Mouse (Mus musculus) C2C12 (cell line): ENCODE measurements around the gene Arpc1a. TPM values are rescaled to one million over a fixed set of nuclear protein-coding genes. Genes with fewer than 3 reads are reported as not detected.

ENCODE experiments used
- H3K27me3 ChIP-seq: one replicate; pipeline ENCODE4 v1.6.1; 2011; ENCODE audit not compliant: control insufficient read depth, insufficient read depth, insufficient read length
- H3K36me3 ChIP-seq: one replicate; pipeline ENCODE4 v1.6.1; 2011; ENCODE audit not compliant: control insufficient read depth, insufficient read depth
- H3K4me3 ChIP-seq: one replicate; pipeline ENCODE4 v1.5.1; 2011; ENCODE audit warnings: mild to moderate bottlenecking, control low read depth; ENCODE audit not compliant: poor library complexity, insufficient read depth, severe bottlenecking
- H3K79me2 ChIP-seq: one replicate; pipeline ENCODE4 v1.6.1; 2011; ENCODE audit not compliant: control insufficient read depth, insufficient read depth
- H3K79me3 ChIP-seq: one replicate; pipeline ENCODE4 v1.6.1; 2011; ENCODE audit warnings: low read depth, control low read depth
- H3ac ChIP-seq: one replicate; pipeline ENCODE3; 2011; ENCODE audit warnings: low read depth; ENCODE audit not compliant: control insufficient read depth, insufficient read length
- CEBPB ChIP-seq: IDR thresholded peaks from one replicate; pipeline ENCODE4 v1.6.1; 2011; ENCODE audit warnings: low read depth, mild to moderate bottlenecking, control low read depth, moderate library complexity
- CTCF ChIP-seq: IDR thresholded peaks from one replicate; pipeline ENCODE4 v1.5.1; 2011; ENCODE audit not compliant: control insufficient read depth, insufficient read depth, insufficient read length
- FOSL1 ChIP-seq: IDR thresholded peaks from one replicate; pipeline ENCODE4 v1.8.0; 2011; ENCODE audit warnings: mild to moderate bottlenecking, low read length; ENCODE audit not compliant: poor library complexity, insufficient read depth, severe bottlenecking
- MAX ChIP-seq: IDR thresholded peaks from one replicate; pipeline ENCODE4 v1.6.1; 2011; ENCODE audit warnings: mild to moderate bottlenecking, control low read depth
- MYOD1 ChIP-seq: IDR thresholded peaks from one replicate; pipeline ENCODE4 v1.6.1; 2011; ENCODE audit warnings: low read depth; ENCODE audit not compliant: control insufficient read depth, insufficient read length
- MYOG ChIP-seq: IDR thresholded peaks from one replicate; pipeline ENCODE4 v1.6.1; 2011; ENCODE audit not compliant: control insufficient read depth, insufficient read length; ENCODE audit errors: extremely low read depth
- USF1 ChIP-seq: IDR thresholded peaks from one replicate; pipeline ENCODE4 v1.6.1; 2011; ENCODE audit warnings: low read depth, mild to moderate bottlenecking, control low read depth, moderate library complexity
- polyA plus RNA-seq: library from polyadenylated mRNA; unstranded; fragments of >200 nt; fragmentation: generic; extraction: Trizol; gene quantifications from one replicate; pipeline ENCODE4 v1.2.1, GENCODE M21; 2012; ENCODE audit warnings: missing spikeins

The Arpc1a gene
- polyA plus RNA-seq, 1 experiment = 91.7 TPM

DNA sequence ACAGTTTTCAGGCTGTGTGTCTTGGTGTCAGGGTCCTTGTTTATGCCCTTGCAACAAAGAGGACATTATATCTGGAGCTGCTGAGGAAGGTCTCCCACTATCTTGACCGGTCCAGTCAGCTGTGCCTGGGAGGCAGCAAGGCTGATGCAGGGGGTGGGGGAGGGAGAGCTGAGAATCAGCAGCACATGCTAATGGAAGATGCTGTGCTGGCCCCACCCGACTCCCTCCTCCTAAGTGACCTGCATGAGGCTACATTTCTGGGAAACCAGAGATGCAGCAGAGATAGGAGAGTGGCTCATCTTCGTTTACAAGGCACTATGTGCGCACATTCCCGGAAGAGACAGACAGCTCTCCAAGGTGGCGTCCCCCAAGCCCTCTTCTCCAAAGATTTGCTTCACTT, 26.8 kb downstream of the Arpc1a start:
- H3K79me2 ChIP-seq = peaks cover 15% of the 10 kb centered on the region
- no peak overlapping the region for H3K4me3 ChIP-seq
- H3K36me3 ChIP-seq = peaks cover 32% of the 10 kb centered on the region
- H3K27me3 ChIP-seq = no peaks in the 10 kb centered on the region
- H3K79me3 ChIP-seq = peaks cover 10% of the 10 kb centered on the region
- no peak overlapping the region for H3ac ChIP-seq
- no peak for TF ChIP-seq MYOG
- no peak for TF ChIP-seq FOSL1
- no peak for TF ChIP-seq USF1
- TF ChIP-seq CEBPB = no peak
- no peak for TF ChIP-seq MYOD1
- no peak for TF ChIP-seq CTCF
- TF ChIP-seq MAX = no peak

DNA sequence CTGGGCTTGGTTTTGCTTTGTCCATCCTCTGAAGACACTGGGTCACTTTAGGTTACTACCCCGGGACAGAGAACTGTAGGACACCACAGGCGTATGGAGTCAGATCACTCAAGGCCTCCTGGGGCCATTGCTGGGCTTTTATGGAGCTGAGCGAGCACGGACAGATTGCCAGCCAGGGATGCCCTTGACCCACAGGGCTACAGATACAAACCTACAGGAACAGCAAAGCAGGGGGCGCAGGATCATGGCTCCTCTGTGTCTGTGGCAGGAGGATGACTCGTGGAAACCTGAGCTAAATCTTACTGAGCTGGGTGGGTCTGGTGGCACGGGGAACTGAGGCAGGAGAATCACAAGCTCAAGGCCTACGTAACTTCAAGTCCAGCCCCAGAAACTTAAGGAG, 28.9 kb downstream of the Arpc1a start:
- no peak overlapping the region for H3ac ChIP-seq
- H3K4me3 ChIP-seq = no peak overlapping the region
- H3K36me3 ChIP-seq = peaks cover 20% of the 10 kb centered on the region
- peaks cover 36% of the 10 kb centered on the region for H3K79me2 ChIP-seq
- TF ChIP-seq MYOD1 = no peak
- TF ChIP-seq FOSL1 = no peak
- TF ChIP-seq MYOG = no peak
- no peak for TF ChIP-seq CTCF
- no peak for TF ChIP-seq MAX
- H3K79me3 ChIP-seq = peaks cover 25% of the 10 kb centered on the region
- H3K27me3 ChIP-seq = no peaks in the 10 kb centered on the region

DNA sequence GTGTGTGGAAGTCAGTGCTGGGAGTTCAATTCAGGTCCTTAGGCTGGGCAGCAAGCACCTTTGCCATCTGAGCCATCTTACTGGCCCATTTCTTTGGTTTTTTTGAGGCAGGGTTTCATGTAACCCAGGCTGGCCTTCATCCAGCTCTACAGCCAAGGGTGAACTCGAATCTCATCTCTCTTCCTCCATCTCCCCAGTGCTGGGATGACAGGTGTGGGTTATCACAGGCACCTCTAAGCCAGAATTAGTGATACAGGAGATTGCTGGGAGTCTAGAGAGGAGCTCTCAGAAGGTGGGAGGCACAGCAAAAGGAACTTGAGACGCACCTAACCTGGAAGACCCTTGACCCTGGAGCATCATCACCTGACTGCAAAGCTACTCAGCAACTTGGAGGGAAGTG, 29.8 kb downstream of the Arpc1a start:
- H3K36me3 ChIP-seq = peaks cover 29% of the 10 kb centered on the region
- H3K79me3 ChIP-seq = peaks cover 33% of the 10 kb centered on the region
- H3K79me2 ChIP-seq = peaks cover 45% of the 10 kb centered on the region
- H3ac ChIP-seq = no peak overlapping the region
- no peak overlapping the region for H3K4me3 ChIP-seq
- TF ChIP-seq MYOD1 = no peak
- no peak for TF ChIP-seq USF1
- no peak for TF ChIP-seq CTCF
- TF ChIP-seq MYOG = no peak
- no peak for TF ChIP-seq FOSL1
- no peak for TF ChIP-seq MAX
- no peak for TF ChIP-seq CEBPB
- no peaks in the 10 kb centered on the region for H3K27me3 ChIP-seq

DNA sequence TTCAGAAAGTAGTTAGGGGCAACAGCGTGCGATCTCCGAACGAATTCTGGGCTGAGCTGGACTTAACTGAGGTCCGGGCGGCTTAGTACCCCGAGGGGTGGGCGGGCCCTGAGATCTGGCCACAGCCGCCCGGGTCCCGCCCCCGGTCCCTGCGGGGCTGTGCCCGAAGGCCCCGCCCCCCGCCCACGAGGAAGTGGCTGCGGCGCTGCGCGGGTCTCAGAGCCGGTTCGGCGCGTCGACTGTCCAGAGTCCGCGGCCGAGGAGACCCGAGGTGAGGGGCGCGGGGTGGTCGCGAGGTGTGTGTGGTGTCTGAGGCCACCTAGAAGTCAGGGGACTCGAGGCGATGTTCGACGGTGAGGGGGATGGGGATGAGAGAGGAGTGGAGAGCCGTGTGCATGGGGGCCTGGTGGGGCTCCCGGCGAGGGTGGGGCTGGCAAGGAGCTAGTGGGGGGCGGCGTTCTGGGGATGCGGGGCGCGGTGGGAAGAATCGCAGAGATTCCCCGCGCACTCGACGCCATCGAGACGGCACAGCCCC, 30.5 kb downstream of the Arpc1a start, which contains the start of gene Arpc1b:
TSS of gene Arpc1b (plus strand) at position 145 of the 535 bp plus-strand sequence.
- H3K79me2 ChIP-seq = peaks cover 52% of the 10 kb centered on the region
- TF ChIP-seq CEBPB (no peak), FOSL1 (no peak), USF1 (no peak), MAX (no peak), CTCF (no peak), MYOG (no peak), MYOD1 (no peak)
- H3K79me3 ChIP-seq = peaks cover 41% of the 10 kb centered on the region

DNA sequence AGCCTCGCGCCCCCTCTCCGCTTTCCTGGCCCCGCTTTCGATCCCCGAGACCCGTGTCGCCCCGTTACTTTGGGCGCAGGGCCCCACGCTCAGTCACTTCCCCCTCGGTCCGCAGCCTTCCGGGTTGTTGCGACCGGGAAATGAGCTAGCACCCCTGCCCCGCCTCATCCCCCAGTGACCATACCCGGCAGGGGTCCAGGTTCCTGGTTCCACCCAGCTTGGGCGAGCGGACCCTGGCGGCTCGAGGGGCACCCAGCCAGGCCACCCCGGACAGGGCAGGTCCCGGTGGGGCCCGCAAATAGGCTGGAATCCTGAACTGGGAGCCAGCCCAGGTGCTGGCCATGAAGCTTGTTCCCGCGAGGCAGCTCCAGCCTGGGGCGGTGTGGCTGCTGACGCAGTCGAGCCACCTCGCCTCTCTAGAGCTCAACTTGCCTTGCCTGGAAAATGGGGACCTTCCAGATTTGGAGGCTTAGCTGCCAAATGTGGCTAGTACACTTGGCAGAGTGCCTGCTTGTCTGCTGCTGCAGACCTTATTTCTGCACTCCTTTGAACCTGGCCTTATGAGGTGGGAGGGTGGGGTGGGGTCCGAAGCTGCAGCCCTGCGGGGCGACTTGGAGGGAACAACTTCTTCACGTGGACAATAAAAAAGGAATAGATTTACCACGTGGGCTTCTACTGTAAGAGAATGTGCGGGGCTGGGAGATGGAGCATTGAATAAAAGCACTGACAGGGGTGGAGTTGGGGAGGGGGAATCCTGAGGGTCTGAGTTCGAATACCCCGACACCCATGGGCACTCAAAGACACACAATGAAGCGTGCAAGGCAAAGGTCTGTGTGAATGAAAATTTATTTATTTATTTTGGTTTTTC, 31.2 kb downstream of the Arpc1a start:
- Histone ChIP-seq H3K4me3 (peak overlapping the region; percentile 63), H3K79me3 (peaks cover 48% of the 10 kb centered on the region), H3K36me3 (peaks cover 28% of the 10 kb centered on the region), H3K27me3 (no peaks in the 10 kb centered on the region), H3K79me2 (peaks cover 59% of the 10 kb centered on the region), H3ac (peak overlapping the region; percentile 92)
- TF ChIP-seq MAX (no peak), USF1 (no peak)

More for the DNA sequence above, 30.5 kb downstream of the Arpc1a start, which contains the start of gene Arpc1b:
- Histone ChIP-seq H3K36me3 (peaks cover 29% of the 10 kb centered on the region), H3K4me3 (peak within 1 kb of the TSS; percentile 63), H3ac (peak within 1 kb of the TSS; percentile 92), H3K27me3 (no peaks in the 10 kb centered on the region)

DNA sequence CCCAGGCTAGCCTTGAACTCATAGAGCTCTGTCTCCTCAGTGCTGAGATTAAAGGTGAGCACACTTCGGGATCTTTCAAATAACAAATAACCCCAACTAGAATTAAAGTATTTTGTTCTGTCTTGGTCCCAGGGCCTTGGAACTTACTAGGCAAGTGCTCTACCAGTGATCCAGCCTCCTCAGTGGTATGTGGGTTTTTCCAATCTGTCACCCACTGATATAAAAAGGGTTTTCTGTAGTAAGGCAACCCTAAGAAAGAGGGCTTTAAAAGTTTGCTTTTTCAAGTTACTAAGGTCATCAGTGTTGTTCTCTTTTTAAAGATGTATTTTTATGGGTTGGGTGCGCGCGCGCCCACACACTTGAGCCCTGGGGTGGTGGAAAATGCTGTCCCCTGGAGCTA, 32.1 kb downstream of the Arpc1a start:
- no peaks in the 10 kb centered on the region for H3K27me3 ChIP-seq
- H3ac ChIP-seq = no peak overlapping the region
- H3K36me3 ChIP-seq = peaks cover 30% of the 10 kb centered on the region
- no peak for TF ChIP-seq CTCF
- peak overlapping the region; percentile 63 for H3K4me3 ChIP-seq
- H3K79me2 ChIP-seq = peaks cover 68% of the 10 kb centered on the region
- H3K79me3 ChIP-seq = peaks cover 57% of the 10 kb centered on the region
